Mouse (Mus musculus): ENCODE measurements around the gene Farp1. TPM values are rescaled to one million over a fixed set of nuclear protein-coding genes. Genes with fewer than 3 reads are reported as not detected.

Farp1 gene
- total and polyA plus RNA-seq, 2 experiments: 4.2 to 8.6 TPM

GRCm38 (mm10) chr14:121213650-121214049, 178.7 kb downstream of the Farp1 start:
- H3K4me1 ChIP-seq (ENCODE audit: control insufficient read depth, insufficient read depth, low read length): no peaks in the 10 kb centered on the region
- TF ChIP-seq CTCF (IDR thresholded peaks at IDR 0.05; ENCODE audit: low read depth, low read length) (no peak), POLR2A (IDR thresholded peaks at IDR 0.05; ENCODE audit: extremely low read depth, insufficient read depth, low read length) (no peak)
- DNase-seq (ENCODE audit: extremely low read depth, low read depth, low spot score): no peak
- WGBS: 96% methylated on average over 4 of the region's 4 CpGs
- peaks cover 3% of the 10 kb centered on the region; the same call in 1 of the 2 replicates for H3K79me2 ChIP-seq (ENCODE audit: control insufficient read depth, insufficient read depth, low read length)
- H3K27me3 ChIP-seq (ENCODE audit: control insufficient read depth, insufficient read depth, low read length): no peaks in the 10 kb centered on the region
- H3K27ac ChIP-seq (replicated peaks; ENCODE audit: insufficient read depth, low read depth, low read length): no peak overlapping the region
- H3K36me3 ChIP-seq (ENCODE audit: control insufficient read depth, insufficient read depth, low read length): no peaks in the 10 kb centered on the region
- no peak overlapping the region for H3K4me3 ChIP-seq (ENCODE audit: insufficient read depth, low read depth, low read length)
- no peak overlapping the region for H3K9ac ChIP-seq (ENCODE audit: low read depth, low read length)

GRCm38 (mm10) chr14:121214636-121215257, 179.7 kb downstream of the Farp1 start:
- H3K36me3 ChIP-seq (ENCODE audit: control insufficient read depth, insufficient read depth, low read length): no peaks in the 10 kb centered on the region
- 79% methylated on average over 11 of the region's 11 CpGs for WGBS
- peaks cover 3% of the 10 kb centered on the region; the same call in 1 of the 2 replicates for H3K79me2 ChIP-seq (ENCODE audit: control insufficient read depth, insufficient read depth, low read length)
- no peaks in the 10 kb centered on the region for H3K4me1 ChIP-seq (ENCODE audit: control insufficient read depth, insufficient read depth, low read length)
- no peak overlapping the region for H3K9ac ChIP-seq (ENCODE audit: low read depth, low read length)
- no peak for DNase-seq (ENCODE audit: extremely low read depth, low read depth, low spot score)
- no peaks in the 10 kb centered on the region for H3K27me3 ChIP-seq (ENCODE audit: control insufficient read depth, insufficient read depth, low read length)
- TF ChIP-seq POLR2A (IDR thresholded peaks at IDR 0.05; ENCODE audit: extremely low read depth, insufficient read depth, low read length): no peak
- TF ChIP-seq CTCF (IDR thresholded peaks at IDR 0.05; ENCODE audit: low read depth, low read length): no peak
- H3K4me3 ChIP-seq (ENCODE audit: insufficient read depth, low read depth, low read length): no peak overlapping the region
- 0 out of 2 replicates have a peak overlapping the region, but pooled peaks have one; percentile 10 for H3K27ac ChIP-seq (replicated peaks; ENCODE audit: insufficient read depth, low read depth, low read length)

GRCm38 (mm10) chr14:121215817-121216216, 180.8 kb downstream of the Farp1 start:
- 66% methylated on average over 5 of the region's 5 CpGs for WGBS
- Histone ChIP-seq H3K36me3 (ENCODE audit: control insufficient read depth, insufficient read depth, low read length) (no peaks in the 10 kb centered on the region), H3K4me1 (ENCODE audit: control insufficient read depth, insufficient read depth, low read length) (no peaks in the 10 kb centered on the region), H3K27me3 (ENCODE audit: control insufficient read depth, insufficient read depth, low read length) (no peaks in the 10 kb centered on the region), H3K79me2 (ENCODE audit: control insufficient read depth, insufficient read depth, low read length) (peaks cover 3% of the 10 kb centered on the region; the same call in 1 of the 2 replicates), H3K27ac (replicated peaks; ENCODE audit: insufficient read depth, low read depth, low read length) (no peak overlapping the region), H3K9ac (ENCODE audit: low read depth, low read length) (no peak overlapping the region), H3K4me3 (ENCODE audit: insufficient read depth, low read depth, low read length) (no peak overlapping the region)
- no peak for TF ChIP-seq POLR2A (IDR thresholded peaks at IDR 0.05; ENCODE audit: extremely low read depth, insufficient read depth, low read length)
- no peak for TF ChIP-seq CTCF (IDR thresholded peaks at IDR 0.05; ENCODE audit: low read depth, low read length)
- DNase-seq (ENCODE audit: extremely low read depth, low read depth, low spot score): peak; percentile 18

- H3K36me3 ChIP-seq (ENCODE audit: control insufficient read depth, insufficient read depth, low read length): no peaks in the 10 kb centered on the region
- TF ChIP-seq POLR2A (IDR thresholded peaks at IDR 0.05; ENCODE audit: extremely low read depth, insufficient read depth, low read length) (no peak), CTCF (IDR thresholded peaks at IDR 0.05; ENCODE audit: low read depth, low read length) (no peak)
- H3K79me2 ChIP-seq (ENCODE audit: control insufficient read depth, insufficient read depth, low read length): peaks cover 3% of the 10 kb centered on the region; the same call in 1 of the 2 replicates
- no peak overlapping the region for H3K9ac ChIP-seq (ENCODE audit: low read depth, low read length)
- H3K4me1 ChIP-seq (ENCODE audit: control insufficient read depth, insufficient read depth, low read length): no peaks in the 10 kb centered on the region
- WGBS: 79% methylated on average over 6 of the region's 6 CpGs
- H3K27ac ChIP-seq (replicated peaks; ENCODE audit: insufficient read depth, low read depth, low read length): no peak overlapping the region
- DNase-seq (ENCODE audit: extremely low read depth, low read depth, low spot score): no peak
- H3K27me3 ChIP-seq (ENCODE audit: control insufficient read depth, insufficient read depth, low read length): no peaks in the 10 kb centered on the region
- no peak overlapping the region for H3K4me3 ChIP-seq (ENCODE audit: insufficient read depth, low read depth, low read length)
These were observed 181.7 kb downstream of the Farp1 start for GRCm38 (mm10) chr14:121216672-121217071.

GRCm38 (mm10) chr14:121218620-121219019, 183.6 kb downstream of the Farp1 start:
- WGBS: 85% methylated on average over 7 of the region's 7 CpGs
- H3K9ac ChIP-seq (ENCODE audit: low read depth, low read length): no peak overlapping the region
- no peaks in the 10 kb centered on the region for H3K4me1 ChIP-seq (ENCODE audit: control insufficient read depth, insufficient read depth, low read length)
- no peaks in the 10 kb centered on the region for H3K27me3 ChIP-seq (ENCODE audit: control insufficient read depth, insufficient read depth, low read length)
- no peak for DNase-seq (ENCODE audit: extremely low read depth, low read depth, low spot score)
- H3K79me2 ChIP-seq (ENCODE audit: control insufficient read depth, insufficient read depth, low read length): no peaks in the 10 kb centered on the region
- peaks cover 4% of the 10 kb centered on the region; the same call in 1 of the 2 replicates for H3K36me3 ChIP-seq (ENCODE audit: control insufficient read depth, insufficient read depth, low read length)
- TF ChIP-seq CTCF (IDR thresholded peaks at IDR 0.05; ENCODE audit: low read depth, low read length): peak; percentile 66
- TF ChIP-seq POLR2A (IDR thresholded peaks at IDR 0.05; ENCODE audit: extremely low read depth, insufficient read depth, low read length): no peak
- H3K4me3 ChIP-seq (ENCODE audit: insufficient read depth, low read depth, low read length): no peak overlapping the region
- no peak overlapping the region for H3K27ac ChIP-seq (replicated peaks; ENCODE audit: insufficient read depth, low read depth, low read length)
